Mouse (Mus musculus) frontal cortex, postnatal 14 days (tissue): Measurements from ENCODE around the gene Abca5.

Experiments used
- DNase-seq, 2 experiments: peaks; one replicate each; pipeline ENCODE4 v3.0.0; 2022; ENCODE audit warnings: low spot score in 2 of 2

The Abca5 gene

GRCm38 (mm10) chr11:110303411-110303810 lies 34.1 kb downstream of the Abca5 start:
- no peak for DNase-seq

- no peak for DNase-seq
These were observed 39.5 kb downstream of the Abca5 start for GRCm38 (mm10) chr11:110297917-110298533.

GRCm38 (mm10) chr11:110290586-110290985 lies 46.9 kb downstream of the Abca5 start:
- no peak for DNase-seq

- DNase-seq: no peak
These were observed 49.1 kb downstream of the Abca5 start for GRCm38 (mm10) chr11:110288423-110288822.

- DNase-seq: no peak
These were observed 49.8 kb downstream of the Abca5 start for GRCm38 (mm10) chr11:110287694-110288093.

- DNase-seq: no peak
These were observed 51.2 kb downstream of the Abca5 start for GRCm38 (mm10) chr11:110286331-110286730.

GRCm38 (mm10) chr11:110284849-110285248 lies 52.7 kb downstream of the Abca5 start:
- DNase-seq: no peak

GRCm38 (mm10) chr11:110284185-110284787 lies 53.2 kb downstream of the Abca5 start:
- no peak for DNase-seq

- no peak for DNase-seq
These were observed 62.7 kb downstream of the Abca5 start for GRCm38 (mm10) chr11:110274794-110275193.

GRCm38 (mm10) chr11:110271745-110272144 lies 65.8 kb downstream of the Abca5 start:
- DNase-seq: peak; percentile 18 to 50

- peak; percentile 48 to 82 for DNase-seq
These were observed 69.2 kb downstream of the Abca5 start for GRCm38 (mm10) chr11:110268244-110268844.

GRCm38 (mm10) chr11:110267232-110267631 lies 70.3 kb downstream of the Abca5 start:
- DNase-seq: no peak

GRCm38 (mm10) chr11:110266757-110267156 lies 70.8 kb downstream of the Abca5 start:
- DNase-seq: no peak

GRCm38 (mm10) chr11:110261867-110262266 lies 75.6 kb downstream of the Abca5 start:
- DNase-seq: no peak

- no peak for DNase-seq
These were observed 79.6 kb downstream of the Abca5 start for GRCm38 (mm10) chr11:110257911-110258310.

GRCm38 (mm10) chr11:110257061-110257460 lies 80.5 kb downstream of the Abca5 start:
- DNase-seq: no peak

GRCm38 (mm10) chr11:110252256-110252655 lies 85.3 kb downstream of the Abca5 start:
- DNase-seq: no peak

GRCm38 (mm10) chr11:110251534-110251933 lies 86.0 kb downstream of the Abca5 start, which contains the start of gene Abca6:
Abca6 (minus strand) TSS chr11:110251776.
- DNase-seq: no peak

- no peak for DNase-seq
These were observed 92.8 kb downstream of the Abca5 start for GRCm38 (mm10) chr11:110244730-110245129.

- DNase-seq: no peak
These were observed 100.0 kb downstream of the Abca5 start for GRCm38 (mm10) chr11:110237466-110237865.

- no peak for DNase-seq
These were observed 104.5 kb downstream of the Abca5 start for GRCm38 (mm10) chr11:110232975-110233374.
